Mouse (Mus musculus): ENCODE results near the gene Tfrc.
A peak's percentile ranks its signal among the peaks of the same experiment; 100 is the strongest.

Gene Tfrc

GRCm38 (mm10) chr16:32666671-32667551 lies 58.2 kb downstream of the Tfrc start:
- DNase-seq (ENCODE audit: low read depth in 2 of 2, low spot score in 2 of 2): no peak

DNA sequence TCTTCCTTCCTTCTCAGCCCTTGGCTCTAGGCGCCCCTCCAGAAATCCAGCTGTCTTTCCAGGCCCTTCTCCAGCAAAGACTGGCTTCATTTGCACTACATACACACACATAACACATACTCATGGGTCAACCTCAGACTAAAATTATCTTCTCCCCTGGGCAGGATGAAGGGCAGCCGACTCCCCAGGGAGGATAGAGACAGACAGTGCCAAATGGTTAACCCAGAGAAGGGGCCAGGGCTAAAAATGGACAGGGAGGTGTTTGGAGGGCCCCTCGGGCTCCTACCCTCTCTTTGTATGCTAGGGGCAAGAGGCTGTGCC lies 58.8 kb downstream of the Tfrc start:
- DNase-seq (ENCODE audit: low read depth in 2 of 2, low spot score in 2 of 2): no peak

GRCm38 (mm10) chr16:32668030-32668429 lies 59.3 kb downstream of the Tfrc start:
- no peak for DNase-seq (ENCODE audit: low read depth in 2 of 2, low spot score in 2 of 2)

- peak; percentile 45 to 58 for DNase-seq (ENCODE audit: low read depth in 2 of 2, low spot score in 2 of 2)
Observed at GRCm38 (mm10) chr16:32668472-32668871, 59.8 kb downstream of the Tfrc start.

GRCm38 (mm10) chr16:32669243-32669642 lies 60.5 kb downstream of the Tfrc start:
- no peak for DNase-seq (ENCODE audit: low read depth in 2 of 2, low spot score in 2 of 2)

GRCm38 (mm10) chr16:32670354-32671124 lies 61.8 kb downstream of the Tfrc start:
- DNase-seq (ENCODE audit: low read depth in 2 of 2, low spot score in 2 of 2): no peak

GRCm38 (mm10) chr16:32671206-32671887 lies 62.6 kb downstream of the Tfrc start:
- no peak for DNase-seq (ENCODE audit: low read depth in 2 of 2, low spot score in 2 of 2)

- no peak for DNase-seq (ENCODE audit: low read depth in 2 of 2, low spot score in 2 of 2)
Observed at GRCm38 (mm10) chr16:32672250-32672649, 63.5 kb downstream of the Tfrc start.

GRCm38 (mm10) chr16:32672861-32673560 lies 64.3 kb downstream of the Tfrc start:
- DNase-seq (ENCODE audit: low read depth in 2 of 2, low spot score in 2 of 2): no peak

GRCm38 (mm10) chr16:32674121-32674740 lies 65.5 kb downstream of the Tfrc start:
- no peak for DNase-seq (ENCODE audit: low read depth in 2 of 2, low spot score in 2 of 2)

GRCm38 (mm10) chr16:32677040-32677700 lies 68.5 kb downstream of the Tfrc start:
- DNase-seq (ENCODE audit: low read depth in 2 of 2, low spot score in 2 of 2): no peak

GRCm38 (mm10) chr16:32677903-32678302 lies 69.2 kb downstream of the Tfrc start:
- no peak for DNase-seq (ENCODE audit: low read depth in 2 of 2, low spot score in 2 of 2)

- no peak for DNase-seq (ENCODE audit: low read depth in 2 of 2, low spot score in 2 of 2)
Observed at GRCm38 (mm10) chr16:32678812-32679211, 70.1 kb downstream of the Tfrc start.

DNA sequence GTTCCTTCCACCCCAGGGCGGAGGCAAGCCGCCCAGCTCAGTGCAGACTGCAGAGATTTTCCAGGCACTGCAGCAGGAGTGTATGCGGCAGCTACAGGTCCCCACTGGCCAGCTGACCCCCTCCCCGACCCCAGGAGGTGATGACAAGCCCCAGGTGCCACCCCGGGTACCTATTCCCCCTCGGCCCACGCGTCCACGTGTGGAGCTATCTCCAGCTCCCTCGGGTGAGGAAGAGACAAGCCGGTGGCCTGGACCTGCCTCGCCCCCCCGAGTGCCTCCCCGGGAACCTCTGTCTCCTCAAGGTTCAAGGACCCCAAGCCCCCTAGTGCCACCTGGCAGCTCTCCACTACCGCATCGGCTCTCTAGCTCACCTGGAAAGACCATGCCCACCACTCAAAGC lies 71.3 kb downstream of the Tfrc start:
- no peak for DNase-seq (ENCODE audit: low read depth in 2 of 2, low spot score in 2 of 2)

- no peak for DNase-seq (ENCODE audit: low read depth in 2 of 2, low spot score in 2 of 2)
Observed at GRCm38 (mm10) chr16:32680806-32681205, 72.1 kb downstream of the Tfrc start.

DNA sequence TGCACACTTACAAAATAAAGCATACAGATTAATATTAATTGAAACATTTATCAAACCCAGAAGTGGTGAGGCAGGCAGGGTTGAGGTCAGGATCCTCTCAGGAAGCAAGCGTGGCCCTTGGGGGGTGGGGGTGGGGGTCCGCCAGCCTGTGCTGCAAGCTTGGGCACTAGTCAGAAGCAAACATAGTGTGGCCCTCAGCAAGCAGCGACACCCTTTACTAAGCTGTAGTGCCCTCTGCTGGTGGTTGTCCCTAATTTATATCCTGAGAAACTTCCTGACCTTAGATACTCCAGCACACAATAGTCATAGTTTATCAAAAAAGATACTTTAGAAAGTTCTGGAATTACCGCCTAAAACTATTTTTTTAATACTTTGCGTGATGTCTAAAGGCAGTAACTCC lies 73.5 kb downstream of the Tfrc start:
- peak; percentile 52 to 70 for DNase-seq (ENCODE audit: low read depth in 2 of 2, low spot score in 2 of 2)
